Mouse (Mus musculus) T-helper 17 cell (primary cell): ENCODE data around the gene Fam162a.
"Not testable (repeated sequence)": the region's sequence is repeated elsewhere in the genome, so short reads cannot be mapped to it uniquely, and the experiment has no call there.

Experiments used
- in situ Hi-C, 2 experiments: fragments of 300-600 bp; cut with MboI, MseI; formaldehyde crosslinking; loops; 1 replicate in 1 of 2; 2 replicates in 1 of 2; pipeline ENCODE4 v1.15.1; 2025; ENCODE audit warnings: high pct_unique_total_duplicates in 2 of 2

Gene Fam162a

GRCm38 (mm10) chr16:36063315-36063714, 8.1 kb downstream of the Fam162a start:
- in situ Hi-C loops = no loop called here

GRCm38 (mm10) chr16:36062534-36062933, 8.9 kb downstream of the Fam162a start:
- in situ Hi-C loops = not testable (repeated sequence)

DNA sequence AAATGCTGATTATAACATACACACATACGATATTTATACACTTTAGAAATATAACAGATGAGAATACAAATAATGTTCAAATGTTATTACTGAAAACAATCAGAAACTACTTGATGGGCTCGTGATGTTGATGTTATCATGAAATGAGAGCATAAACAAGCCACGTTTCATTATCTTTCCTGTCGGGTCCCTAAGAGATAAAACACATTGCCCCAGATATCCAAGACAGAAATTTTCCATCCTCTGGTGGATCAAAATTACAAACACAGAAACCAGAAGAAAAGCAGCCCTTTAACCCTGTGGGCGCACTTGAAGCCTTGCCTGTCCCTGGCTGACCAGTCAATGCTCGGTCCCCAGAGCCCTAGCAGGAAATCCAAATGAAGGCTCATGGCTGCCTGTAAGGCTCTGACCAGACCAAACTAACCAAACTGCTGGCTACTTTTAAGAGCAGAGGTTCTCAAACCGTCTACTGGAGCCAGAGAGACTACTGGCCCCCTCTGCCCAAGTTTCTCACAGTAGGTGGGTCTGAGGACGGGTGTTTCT, 13.4 kb downstream of the Fam162a start:
- in situ Hi-C loops = no loop called here

GRCm38 (mm10) chr16:36056416-36056815, 15.0 kb downstream of the Fam162a start:
- in situ Hi-C loops = no loop called here

DNA sequence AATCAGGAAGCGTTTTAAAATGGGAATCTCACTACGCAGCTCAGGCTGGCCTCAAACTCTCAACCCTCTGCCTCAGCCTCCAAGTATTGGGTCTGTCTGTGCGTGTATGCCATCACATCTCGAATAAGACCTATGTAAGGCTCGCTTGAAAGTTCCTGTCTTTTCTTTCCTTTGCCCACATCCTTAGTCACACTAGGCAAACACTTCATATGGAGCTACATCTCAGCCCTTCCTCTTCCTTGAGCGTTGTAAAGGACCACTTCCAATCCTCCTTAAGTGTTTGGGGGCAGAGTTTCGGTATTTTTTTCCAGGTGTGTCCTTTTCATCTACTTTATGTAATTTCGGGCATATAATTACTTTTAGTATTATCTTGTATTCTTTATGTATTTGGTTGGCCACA, 16.5 kb downstream of the Fam162a start:
- in situ Hi-C loops = no loop called here

- in situ Hi-C loops = no loop called here
Measured at GRCm38 (mm10) chr16:36053524-36054275, 17.7 kb downstream of the Fam162a start.

DNA sequence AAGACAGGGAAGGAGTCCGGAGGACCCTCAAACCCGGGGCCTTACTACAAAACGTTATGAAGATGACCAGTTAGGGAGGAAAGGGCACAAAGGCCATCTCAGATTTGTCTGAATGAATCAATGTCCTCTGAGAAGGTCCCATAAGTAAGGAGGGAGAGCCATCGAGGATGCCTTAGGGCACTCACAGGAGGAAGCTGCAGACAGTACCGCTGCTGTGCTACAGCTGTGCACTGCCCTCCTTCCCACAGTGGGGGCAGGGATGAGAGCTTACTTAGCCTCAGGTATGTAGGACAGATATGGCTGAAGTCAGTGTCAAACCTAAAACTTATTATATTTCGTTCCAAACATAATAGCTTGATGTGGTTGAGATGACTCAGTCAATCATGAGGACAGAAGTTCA, 19.9 kb downstream of the Fam162a start:
- in situ Hi-C loops = no loop called here

DNA sequence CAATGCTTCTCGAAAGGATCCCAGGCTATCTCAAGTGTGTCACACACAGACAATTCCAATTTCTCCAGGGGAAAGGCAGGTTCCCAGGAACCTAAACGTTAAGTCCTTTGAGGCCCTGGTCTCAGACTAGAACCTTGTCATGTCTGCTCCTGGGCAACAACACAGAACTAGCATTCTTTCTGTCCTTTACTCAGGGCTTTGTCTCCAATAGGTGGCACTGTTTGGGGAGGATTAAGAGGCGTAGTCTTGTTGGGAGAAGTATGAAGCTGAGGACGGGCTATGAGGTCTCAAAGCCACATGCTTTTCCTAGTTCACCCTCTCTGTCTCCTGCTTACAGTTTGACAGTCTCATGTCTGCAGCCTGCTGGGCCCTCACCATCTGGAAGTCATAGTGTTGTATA, 23.9 kb downstream of the Fam162a start:
- in situ Hi-C loops = loop anchor here in 1 of 2 experiments (10.0 kb wide), 1 partner anchor 787 kb away; no protein-coding TSS in a partner anchor

DNA sequence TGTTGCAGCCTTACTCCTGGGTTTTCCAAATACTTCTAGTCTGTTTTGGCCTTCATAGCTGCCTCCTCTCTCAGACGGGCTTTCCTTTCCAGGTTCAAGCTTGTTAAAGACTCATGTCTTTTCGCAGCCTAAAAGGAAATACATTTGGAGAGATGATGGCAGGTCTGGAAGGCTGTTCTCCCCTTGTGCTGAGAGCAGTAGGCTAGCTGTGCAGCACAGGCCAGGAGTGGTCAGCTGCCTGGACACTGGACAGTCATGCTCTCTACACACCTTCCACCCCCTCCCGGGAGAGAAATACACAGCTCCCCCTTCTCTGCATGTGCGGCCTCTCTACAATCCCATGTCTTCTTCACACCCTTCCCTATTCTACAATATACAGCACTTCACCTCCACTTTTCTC, 27.4 kb downstream of the Fam162a start:
- in situ Hi-C loops = loop anchor here in 1 of 2 experiments (10.0 kb wide), 1 partner anchor 791 kb away; no protein-coding TSS in a partner anchor

DNA sequence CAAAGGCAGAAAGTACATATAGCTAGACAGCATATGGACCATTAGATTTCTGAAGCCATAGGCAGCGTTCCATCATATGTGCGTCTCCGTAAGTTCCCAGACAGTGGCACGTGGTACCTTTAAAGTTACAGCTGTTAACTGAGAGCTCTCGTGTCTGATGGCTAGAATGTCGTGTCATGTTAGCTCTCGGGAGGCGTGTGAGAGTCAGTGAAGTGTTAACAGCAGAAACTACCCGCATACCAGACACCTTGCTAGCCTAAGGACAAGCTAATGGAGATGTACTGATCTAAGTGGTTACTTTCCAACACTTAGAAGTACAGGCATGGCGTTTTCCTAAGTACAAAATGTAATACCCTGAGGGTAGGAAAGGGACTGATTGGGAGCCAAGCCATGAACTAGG, 28.3 kb downstream of the Fam162a start:
- in situ Hi-C loops = loop anchor here in 1 of 2 experiments (10.0 kb wide), 1 partner anchor 792 kb away; no protein-coding TSS in a partner anchor

DNA sequence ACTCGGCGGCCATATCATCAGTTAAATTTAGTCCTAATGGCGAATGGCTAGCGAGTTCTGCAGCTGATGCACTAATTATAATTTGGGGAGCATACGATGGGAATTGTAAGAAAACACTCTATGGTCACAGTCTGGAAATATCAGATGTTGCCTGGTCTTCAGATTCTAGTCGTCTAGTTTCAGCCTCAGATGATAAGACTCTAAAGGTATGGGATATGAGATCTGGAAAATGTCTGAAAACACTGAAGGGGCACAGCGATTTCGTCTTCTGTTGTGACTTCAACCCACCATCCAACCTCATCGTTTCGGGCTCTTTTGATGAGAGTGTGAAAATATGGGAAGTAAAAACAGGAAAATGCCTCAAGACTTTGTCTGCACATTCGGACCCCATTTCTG, 29.8 kb downstream of the Fam162a start:
- in situ Hi-C loops = loop anchor here in 1 of 2 experiments (10.0 kb wide), 1 partner anchor 793 kb away; no protein-coding TSS in a partner anchor

DNA sequence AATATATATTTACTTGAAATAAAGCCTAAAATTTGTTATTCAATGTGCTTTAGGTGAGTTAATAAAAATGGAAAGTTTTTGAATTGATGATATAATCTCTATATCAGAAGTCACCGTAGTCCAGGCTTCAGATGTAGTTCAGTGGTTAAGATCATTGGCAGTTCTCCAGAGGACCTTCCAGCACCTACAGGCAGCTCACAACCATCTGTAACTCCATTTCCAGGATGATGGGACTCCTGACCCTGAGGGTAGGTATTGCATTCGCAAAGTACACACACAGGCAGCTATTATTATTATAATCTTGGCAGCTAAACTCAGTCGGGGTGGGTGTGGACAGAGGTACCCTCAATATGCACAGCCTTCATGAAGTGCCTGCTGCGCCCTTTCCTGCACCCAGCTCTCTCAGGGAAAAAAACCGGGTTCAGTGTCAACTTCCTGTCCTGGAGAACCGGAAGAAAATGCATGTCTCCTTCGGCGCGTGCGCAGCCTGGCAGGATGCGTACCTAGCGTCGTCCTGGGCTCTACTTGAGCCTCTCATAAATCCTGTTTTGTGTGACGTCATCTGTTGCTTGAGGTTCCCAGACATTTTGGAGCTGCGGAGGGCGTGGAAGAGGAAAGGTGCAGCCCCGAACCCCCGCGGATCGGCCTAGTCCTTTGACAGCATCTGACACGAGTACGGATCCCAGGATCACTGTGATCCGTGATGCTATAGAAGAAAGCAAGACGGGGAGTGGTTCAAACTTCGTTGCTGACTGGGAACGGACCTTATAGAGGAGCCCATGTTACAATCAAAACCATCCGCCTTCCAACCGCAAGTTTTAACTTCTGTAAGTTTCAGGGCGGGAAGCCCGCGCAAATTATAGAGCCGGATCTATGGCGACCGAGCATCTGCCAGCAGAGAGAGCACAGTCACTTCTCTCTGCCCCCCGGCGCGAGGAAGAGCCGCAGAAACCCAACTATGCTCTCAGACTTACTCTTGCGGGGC, 30.5 kb downstream of the Fam162a start, which contains the start of gene Wdr5b:
Gene Wdr5b (plus strand): TSS at position 551 of the 985 bp plus-strand sequence.
- in situ Hi-C loops = loop anchor here in 1 of 2 experiments (10.0 kb wide), 1 partner anchor 794 kb away; no protein-coding TSS in a partner anchor

GRCm38 (mm10) chr16:36028120-36028519, 43.3 kb downstream of the Fam162a start:
- in situ Hi-C loops = loop anchor here in 1 of 2 experiments (5.0 kb wide), 1 partner anchor 36 kb away; no protein-coding TSS in a partner anchor

- in situ Hi-C loops = no loop called here
Measured at GRCm38 (mm10) chr16:36016335-36016734, 55.1 kb downstream of the Fam162a start.

GRCm38 (mm10) chr16:36008396-36008795, 63.0 kb downstream of the Fam162a start:
- in situ Hi-C loops = loop anchor here in 1 of 2 experiments (10.0 kb wide), 1 partner anchor 356 kb away; the partner anchor contains the start of gene BC100530

GRCm38 (mm10) chr16:35998852-35999251, 72.5 kb downstream of the Fam162a start:
- in situ Hi-C loops = not testable (repeated sequence)
